Mouse (Mus musculus) C2C12 (cell line): ENCODE measurements around the gene Pih1d1. TPM values are rescaled to one million over a fixed set of nuclear protein-coding genes. Genes with fewer than 3 reads are reported as not detected.

Source experiments
- H3K27me3 ChIP-seq: one replicate; pipeline ENCODE4 v1.6.1; 2011; ENCODE audit not compliant: control insufficient read depth, insufficient read depth, insufficient read length
- H3K36me3 ChIP-seq: one replicate; pipeline ENCODE4 v1.6.1; 2011; ENCODE audit not compliant: control insufficient read depth, insufficient read depth
- H3K4me3 ChIP-seq: one replicate; pipeline ENCODE4 v1.5.1; 2011; ENCODE audit warnings: mild to moderate bottlenecking, control low read depth; ENCODE audit not compliant: poor library complexity, insufficient read depth, severe bottlenecking
- H3K79me2 ChIP-seq: one replicate; pipeline ENCODE4 v1.6.1; 2011; ENCODE audit not compliant: control insufficient read depth, insufficient read depth
- H3K79me3 ChIP-seq: one replicate; pipeline ENCODE4 v1.6.1; 2011; ENCODE audit warnings: low read depth, control low read depth
- H3ac ChIP-seq: one replicate; pipeline ENCODE3; 2011; ENCODE audit warnings: low read depth; ENCODE audit not compliant: control insufficient read depth, insufficient read length
- CEBPB ChIP-seq: IDR thresholded peaks from one replicate; pipeline ENCODE4 v1.6.1; 2011; ENCODE audit warnings: low read depth, mild to moderate bottlenecking, control low read depth, moderate library complexity
- CTCF ChIP-seq: IDR thresholded peaks from one replicate; pipeline ENCODE4 v1.5.1; 2011; ENCODE audit not compliant: control insufficient read depth, insufficient read depth, insufficient read length
- FOSL1 ChIP-seq: IDR thresholded peaks from one replicate; pipeline ENCODE4 v1.8.0; 2011; ENCODE audit warnings: mild to moderate bottlenecking, low read length; ENCODE audit not compliant: poor library complexity, insufficient read depth, severe bottlenecking
- MAX ChIP-seq: IDR thresholded peaks from one replicate; pipeline ENCODE4 v1.6.1; 2011; ENCODE audit warnings: mild to moderate bottlenecking, control low read depth
- MYOD1 ChIP-seq: IDR thresholded peaks from one replicate; pipeline ENCODE4 v1.6.1; 2011; ENCODE audit warnings: low read depth; ENCODE audit not compliant: control insufficient read depth, insufficient read length
- MYOG ChIP-seq: IDR thresholded peaks from one replicate; pipeline ENCODE4 v1.6.1; 2011; ENCODE audit not compliant: control insufficient read depth, insufficient read length; ENCODE audit errors: extremely low read depth
- USF1 ChIP-seq: IDR thresholded peaks from one replicate; pipeline ENCODE4 v1.6.1; 2011; ENCODE audit warnings: low read depth, mild to moderate bottlenecking, control low read depth, moderate library complexity
- polyA plus RNA-seq: library from polyadenylated mRNA; unstranded; fragments of >200 nt; fragmentation: generic; extraction: Trizol; gene quantifications from one replicate; pipeline ENCODE4 v1.2.1, GENCODE M21; 2012; ENCODE audit warnings: missing spikeins

The Pih1d1 gene
- polyA plus RNA-seq, 1 experiment, result 129 TPM

DNA sequence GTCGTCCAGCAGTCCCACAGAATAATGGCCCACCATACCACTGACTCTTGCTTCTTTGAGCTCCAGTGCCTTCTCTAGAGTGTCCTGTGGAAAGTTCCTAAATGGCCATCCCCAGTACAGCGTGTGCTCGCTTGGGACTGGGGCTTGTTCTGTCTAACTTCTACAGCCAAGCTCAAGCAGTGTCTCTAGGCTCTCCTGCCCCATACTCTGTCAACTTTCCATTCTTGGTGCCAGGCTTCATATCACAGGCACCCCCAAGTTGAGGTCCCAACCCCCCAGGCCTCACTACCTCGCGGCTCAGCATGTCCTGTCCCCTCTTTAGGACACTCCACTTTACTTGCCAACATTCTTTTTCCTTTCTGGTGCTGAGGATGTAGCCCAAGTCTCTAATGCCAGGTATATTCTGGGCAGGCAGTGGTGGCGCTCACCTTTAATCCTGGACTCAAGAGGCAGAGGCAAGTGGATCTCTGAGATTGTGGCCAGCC, 6.3 kb downstream of the Pih1d1 start:
- no peaks in the 10 kb centered on the region for H3K79me3 ChIP-seq
- H3K27me3 ChIP-seq, result peaks cover 16% of the 10 kb centered on the region
- no peak for TF ChIP-seq FOSL1
- no peak for TF ChIP-seq MYOD1
- no peak for TF ChIP-seq MAX
- no peaks in the 10 kb centered on the region for H3K36me3 ChIP-seq
- H3K79me2 ChIP-seq, result no peaks in the 10 kb centered on the region
- no peak overlapping the region for H3K4me3 ChIP-seq
- no peak overlapping the region for H3ac ChIP-seq

DNA sequence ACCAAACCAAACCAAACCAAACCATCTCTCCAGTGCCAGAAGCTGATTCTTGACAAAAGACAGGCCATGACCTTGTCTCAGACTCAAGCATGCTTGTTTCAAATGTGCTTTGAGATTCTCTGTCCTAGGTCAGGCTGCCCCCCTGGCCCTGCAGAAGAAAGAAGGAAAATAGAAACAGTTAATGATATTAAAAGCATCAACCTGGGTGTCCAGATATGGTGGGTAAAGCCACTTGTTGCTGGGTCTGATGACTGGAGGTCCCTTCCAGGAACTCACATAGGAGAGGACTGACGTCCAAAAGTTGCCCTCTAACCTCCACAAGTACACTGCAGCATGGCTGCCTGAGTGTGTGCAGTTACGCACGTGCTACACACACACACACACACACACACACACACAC, 6.8 kb downstream of the Pih1d1 start:
- TF ChIP-seq CTCF (no peak), MAX (no peak), USF1 (no peak), MYOD1 (no peak), MYOG (no peak), FOSL1 (no peak), CEBPB (no peak)
- Histone ChIP-seq H3K27me3 (peaks cover 21% of the 10 kb centered on the region), H3K79me2 (no peaks in the 10 kb centered on the region), H3ac (no peak overlapping the region), H3K36me3 (no peaks in the 10 kb centered on the region), H3K4me3 (no peak overlapping the region), H3K79me3 (no peaks in the 10 kb centered on the region)

DNA sequence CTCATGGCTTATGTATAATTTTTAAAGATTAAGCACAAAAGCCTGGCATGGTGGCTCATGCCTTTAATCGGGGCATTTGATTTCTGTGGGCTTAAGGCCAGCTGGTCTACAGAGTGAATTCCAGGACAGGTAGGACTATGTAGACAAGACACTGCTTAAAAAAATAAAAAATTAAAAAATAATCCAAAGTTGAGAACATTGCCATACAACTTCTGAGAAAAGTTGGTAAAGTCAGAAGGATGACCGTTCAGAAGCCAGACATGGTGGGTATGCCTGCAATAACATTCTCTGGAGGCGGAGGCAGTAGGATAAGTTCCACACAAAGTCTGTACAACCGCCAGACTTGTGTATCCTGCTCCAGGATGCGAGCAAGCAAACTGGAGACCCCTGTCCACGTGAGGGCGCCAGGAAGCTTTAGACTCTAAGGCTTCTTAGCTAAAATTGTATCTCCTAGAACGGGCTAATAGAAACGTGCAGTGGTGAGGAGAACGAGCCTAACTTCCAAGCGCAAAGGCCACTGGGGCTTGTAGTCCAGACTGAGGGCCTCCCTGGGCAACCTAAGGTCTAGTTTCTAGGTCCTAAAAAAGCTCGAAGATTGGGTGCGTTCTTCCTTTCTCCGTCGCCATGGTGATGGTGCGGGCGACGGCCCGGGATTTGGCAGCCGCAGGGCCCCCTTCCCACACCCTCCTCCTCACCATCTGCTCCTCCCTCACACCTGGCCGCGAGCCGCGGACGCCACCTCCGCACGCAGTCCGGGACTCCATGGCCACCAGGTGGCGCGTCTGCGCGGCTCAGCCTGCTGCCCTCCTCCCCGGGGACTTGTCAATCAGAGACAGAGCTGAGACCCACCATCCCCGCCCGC, 7.7 kb downstream of the Pih1d1 start:
- H3K79me2 ChIP-seq, result no peaks in the 10 kb centered on the region
- no peak overlapping the region for H3ac ChIP-seq
- no peaks in the 10 kb centered on the region for H3K79me3 ChIP-seq
- no peaks in the 10 kb centered on the region for H3K36me3 ChIP-seq
- H3K4me3 ChIP-seq, result no peak overlapping the region
- peaks cover 24% of the 10 kb centered on the region for H3K27me3 ChIP-seq
- no peak for TF ChIP-seq MYOG
- TF ChIP-seq MYOD1, result no peak
- peak; percentile 26 for TF ChIP-seq USF1
- TF ChIP-seq CTCF, result peak; percentile 99

DNA sequence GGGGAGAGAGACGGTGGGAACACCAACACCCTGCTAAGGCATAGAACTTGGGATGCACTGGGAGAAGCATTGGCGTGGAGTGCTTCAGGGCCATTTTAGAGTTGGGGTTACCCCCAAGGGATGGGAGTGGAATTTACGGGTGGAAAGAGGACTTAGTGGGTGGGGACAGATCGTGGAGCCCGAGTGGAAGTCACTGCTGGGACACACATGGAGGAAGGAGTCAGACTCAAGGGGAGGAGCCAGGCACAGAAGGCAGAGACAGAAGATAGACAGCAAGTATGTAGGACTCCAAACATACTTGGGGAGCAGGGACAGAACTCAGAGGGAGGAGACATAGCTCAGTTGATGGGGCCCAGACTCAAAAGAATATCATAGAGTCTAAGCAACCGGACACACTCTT, 8.4 kb downstream of the Pih1d1 start:
- TF ChIP-seq CEBPB, result no peak
- no peak for TF ChIP-seq USF1
- TF ChIP-seq CTCF, result no peak
- TF ChIP-seq MYOG, result no peak
- TF ChIP-seq MAX, result no peak
- no peak for TF ChIP-seq MYOD1
- no peak for TF ChIP-seq FOSL1
- Histone ChIP-seq H3K79me3 (no peaks in the 10 kb centered on the region), H3ac (no peak overlapping the region), H3K36me3 (no peaks in the 10 kb centered on the region), H3K4me3 (no peak overlapping the region), H3K27me3 (peaks cover 31% of the 10 kb centered on the region), H3K79me2 (no peaks in the 10 kb centered on the region)

DNA sequence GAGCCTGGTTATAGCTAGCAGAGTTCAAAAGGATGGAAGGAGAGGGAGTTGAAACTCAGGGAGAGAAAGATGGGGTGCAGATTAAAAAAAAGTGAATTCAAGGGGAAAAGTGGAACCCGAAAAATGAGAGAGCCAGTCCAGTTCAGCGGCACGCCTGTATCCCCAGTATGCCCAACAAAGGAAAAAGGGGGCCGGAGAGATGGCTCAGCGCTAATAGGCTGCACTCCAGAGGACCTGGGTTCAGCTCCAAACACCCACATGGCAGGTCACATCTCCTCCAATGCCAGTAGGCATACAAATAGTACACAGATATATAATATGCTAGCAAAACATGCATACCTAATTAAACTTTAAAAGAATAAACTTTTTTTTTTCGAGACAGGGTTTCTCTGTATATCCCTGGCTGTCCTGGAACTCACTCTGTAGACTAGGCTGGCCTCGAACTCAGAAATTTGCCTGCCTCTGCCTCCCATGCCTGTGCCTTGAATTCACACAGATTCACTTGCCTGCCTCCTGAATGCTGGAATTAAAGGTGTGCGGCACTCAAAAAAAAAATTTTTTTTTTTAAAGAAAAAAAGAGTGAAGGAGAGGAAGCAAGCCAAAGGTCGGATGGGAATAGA, 9.0 kb downstream of the Pih1d1 start:
- no peak overlapping the region for H3ac ChIP-seq
- H3K79me2 ChIP-seq, result no peaks in the 10 kb centered on the region
- TF ChIP-seq MYOG, result no peak
- no peak for TF ChIP-seq FOSL1
- TF ChIP-seq MAX, result no peak
- TF ChIP-seq USF1, result no peak
- TF ChIP-seq CTCF, result no peak
- TF ChIP-seq CEBPB, result no peak
- no peak for TF ChIP-seq MYOD1
- H3K36me3 ChIP-seq, result no peaks in the 10 kb centered on the region
- no peaks in the 10 kb centered on the region for H3K79me3 ChIP-seq
- H3K4me3 ChIP-seq, result no peak overlapping the region
- H3K27me3 ChIP-seq, result peaks cover 37% of the 10 kb centered on the region
